Mouse (Mus musculus): ENCODE data around the gene Spsb1. TPM values are rescaled to one million over a fixed set of nuclear protein-coding genes. Genes with fewer than 3 reads are reported as not detected.

Gene Spsb1
- polyA plus RNA-seq, 1 experiment from 2014 or later, result 11.8 TPM

DNA sequence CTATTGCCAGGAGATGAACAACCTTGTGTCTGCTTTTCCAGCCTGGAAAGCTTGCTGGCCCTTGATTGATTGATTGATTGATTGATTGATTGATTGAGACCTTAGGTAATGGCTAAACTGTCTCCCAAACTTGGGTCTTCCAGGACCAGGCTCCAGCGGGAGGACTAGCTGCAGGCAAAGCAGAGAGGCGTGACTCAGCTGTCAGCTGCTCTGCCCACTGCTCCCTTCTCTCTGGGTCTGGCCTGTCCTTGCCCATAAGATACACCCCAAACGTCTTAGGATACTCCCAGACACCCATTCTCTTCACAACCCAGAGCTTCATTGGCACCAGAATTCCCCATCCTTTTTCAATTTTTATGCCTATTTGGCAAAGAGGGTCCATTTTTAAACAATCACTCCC lies 24.1 kb downstream of the Spsb1 start:
- H3K9me3 ChIP-seq, result no peaks in the 10 kb centered on the region
- H3K4me3 ChIP-seq, result no peak overlapping the region
- H3K4me2 ChIP-seq (replicated peaks), result no peak overlapping the region
- H3K9ac ChIP-seq (replicated peaks), result no peak overlapping the region
- H3K36me3 ChIP-seq, result no peaks in the 10 kb centered on the region
- ATAC-seq (ENCODE audit: low FRiP score, low read depth), result no peak
- H3K4me1 ChIP-seq, result no peaks in the 10 kb centered on the region
- H3K27ac ChIP-seq (replicated peaks), result no peak overlapping the region
- no peaks in the 10 kb centered on the region for H3K27me3 ChIP-seq
- 71% methylated on average over 3 of the region's 3 CpGs for WGBS

GRCm38 (mm10) chr4:149923014-149923413 lies 31.8 kb downstream of the Spsb1 start:
- no peak overlapping the region for H3K4me2 ChIP-seq (replicated peaks)
- H3K27ac ChIP-seq (replicated peaks), result no peak overlapping the region
- H3K36me3 ChIP-seq, result no peaks in the 10 kb centered on the region
- 75% methylated on average over 4 of the region's 5 CpGs for WGBS
- peaks cover 4% of the 10 kb centered on the region; the same call in 1 of the 2 replicates for H3K27me3 ChIP-seq
- no peak overlapping the region for H3K4me3 ChIP-seq
- ATAC-seq (ENCODE audit: low FRiP score, low read depth), result no peak
- no peaks in the 10 kb centered on the region for H3K9me3 ChIP-seq
- H3K4me1 ChIP-seq, result peaks cover 17% of the 10 kb centered on the region
- H3K9ac ChIP-seq (replicated peaks), result no peak overlapping the region

GRCm38 (mm10) chr4:149922121-149922718 lies 32.6 kb downstream of the Spsb1 start:
- Histone ChIP-seq H3K4me2 (replicated peaks) (no peak overlapping the region), H3K4me1 (peaks cover 17% of the 10 kb centered on the region), H3K4me3 (no peak overlapping the region), H3K9me3 (no peaks in the 10 kb centered on the region), H3K27ac (replicated peaks) (no peak overlapping the region), H3K36me3 (no peaks in the 10 kb centered on the region), H3K27me3 (peaks cover 4% of the 10 kb centered on the region; the same call in 1 of the 2 replicates), H3K9ac (replicated peaks) (no peak overlapping the region)
- WGBS, result 33% methylated on average over 14 of the region's 14 CpGs
- ATAC-seq (ENCODE audit: low FRiP score, low read depth), result no peak

GRCm38 (mm10) chr4:149920886-149921285 lies 34.0 kb downstream of the Spsb1 start:
- H3K9me3 ChIP-seq, result no peaks in the 10 kb centered on the region
- 42% methylated on average over 12 of the region's 12 CpGs for WGBS
- peaks cover 8% of the 10 kb centered on the region; the same call in 1 of the 2 replicates for H3K27me3 ChIP-seq
- no peak for ATAC-seq (ENCODE audit: low FRiP score, low read depth)
- H3K4me2 ChIP-seq (replicated peaks), result no peak overlapping the region
- peaks cover 17% of the 10 kb centered on the region for H3K4me1 ChIP-seq
- H3K9ac ChIP-seq (replicated peaks), result no peak overlapping the region
- H3K27ac ChIP-seq (replicated peaks), result no peak overlapping the region
- H3K36me3 ChIP-seq, result no peaks in the 10 kb centered on the region
- no peak overlapping the region for H3K4me3 ChIP-seq

- H3K36me3 ChIP-seq, result no peaks in the 10 kb centered on the region
- H3K9me3 ChIP-seq, result no peaks in the 10 kb centered on the region
- peaks cover 24% of the 10 kb centered on the region for H3K4me1 ChIP-seq
- no peak overlapping the region for H3K27ac ChIP-seq (replicated peaks)
- WGBS, result 92% methylated on average over 15 of the region's 15 CpGs
- no peak for ATAC-seq (ENCODE audit: low FRiP score, low read depth)
- no peak overlapping the region for H3K4me2 ChIP-seq (replicated peaks)
- peaks cover 8% of the 10 kb centered on the region; the same call in 1 of the 2 replicates for H3K27me3 ChIP-seq
- H3K9ac ChIP-seq (replicated peaks), result no peak overlapping the region
- H3K4me3 ChIP-seq, result no peak overlapping the region
These were observed 36.3 kb downstream of the Spsb1 start for GRCm38 (mm10) chr4:149918455-149919070.

DNA sequence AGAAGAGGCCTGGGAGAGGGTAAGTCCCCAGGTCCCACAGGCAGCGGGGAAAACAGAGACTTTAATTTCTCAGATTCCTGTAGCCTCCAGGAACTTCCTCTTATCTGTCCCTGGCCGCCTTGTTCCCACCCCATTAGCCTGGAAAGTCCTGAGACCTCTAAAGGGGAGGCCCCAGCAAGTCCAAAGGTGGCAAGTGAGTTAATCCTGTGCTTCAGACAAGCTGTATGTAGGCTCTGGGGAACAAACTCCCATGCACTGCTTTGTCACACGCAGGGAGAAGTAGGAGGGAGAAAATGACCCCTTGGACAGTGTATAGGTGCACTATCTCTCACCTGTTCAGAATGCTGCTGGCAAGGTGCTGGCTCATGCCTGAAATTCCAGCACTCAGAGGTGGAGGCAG lies 38.0 kb downstream of the Spsb1 start:
- Histone ChIP-seq H3K9ac (replicated peaks) (no peak overlapping the region), H3K4me2 (replicated peaks) (no peak overlapping the region), H3K4me1 (peaks cover 19% of the 10 kb centered on the region), H3K9me3 (no peaks in the 10 kb centered on the region), H3K27ac (replicated peaks) (no peak overlapping the region), H3K36me3 (no peaks in the 10 kb centered on the region), H3K27me3 (peaks cover 7% of the 10 kb centered on the region; the same call in 1 of the 2 replicates), H3K4me3 (no peak overlapping the region)
- no peak for ATAC-seq (ENCODE audit: low FRiP score, low read depth)
- 76% methylated on average over 3 of the region's 3 CpGs for WGBS

- H3K36me3 ChIP-seq, result no peaks in the 10 kb centered on the region
- no peaks in the 10 kb centered on the region for H3K9me3 ChIP-seq
- no peak overlapping the region for H3K27ac ChIP-seq (replicated peaks)
- H3K27me3 ChIP-seq, result peaks cover 13% of the 10 kb centered on the region
- ATAC-seq (ENCODE audit: low FRiP score, low read depth), result no peak
- no peak overlapping the region for H3K9ac ChIP-seq (replicated peaks)
- H3K4me2 ChIP-seq (replicated peaks), result no peak overlapping the region
- H3K4me3 ChIP-seq, result no peak overlapping the region
- 57% methylated on average over 7 of the region's 7 CpGs for WGBS
- peaks cover 21% of the 10 kb centered on the region for H3K4me1 ChIP-seq
These were observed 41.0 kb downstream of the Spsb1 start for GRCm38 (mm10) chr4:149913709-149914370.

DNA sequence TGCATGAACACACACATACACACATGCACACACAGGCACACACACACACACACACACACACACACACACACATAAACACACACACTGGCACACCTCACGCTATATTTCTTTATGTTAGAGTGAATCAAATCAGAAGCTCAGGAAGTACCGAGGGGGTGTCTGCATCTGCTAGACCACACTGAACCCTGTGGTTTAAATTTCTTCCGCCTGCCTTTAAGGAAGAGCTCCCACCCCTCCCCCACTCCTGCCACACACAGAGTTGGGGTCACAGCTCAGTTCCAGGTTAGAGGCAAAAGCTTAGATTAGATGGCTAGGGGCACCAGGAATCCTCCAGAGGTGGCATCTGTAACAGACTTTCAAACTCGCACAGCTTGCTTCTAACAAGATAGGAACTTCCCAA lies 42.4 kb downstream of the Spsb1 start:
- Histone ChIP-seq H3K9me3 (no peaks in the 10 kb centered on the region), H3K36me3 (no peaks in the 10 kb centered on the region), H3K27me3 (peaks cover 22% of the 10 kb centered on the region), H3K4me1 (peaks cover 21% of the 10 kb centered on the region), H3K27ac (replicated peaks) (no peak overlapping the region), H3K4me3 (no peak overlapping the region), H3K9ac (replicated peaks) (no peak overlapping the region), H3K4me2 (replicated peaks) (no peak overlapping the region)
- WGBS, result 49% methylated on average over 4 of the region's 4 CpGs
- no peak for ATAC-seq (ENCODE audit: low FRiP score, low read depth)

DNA sequence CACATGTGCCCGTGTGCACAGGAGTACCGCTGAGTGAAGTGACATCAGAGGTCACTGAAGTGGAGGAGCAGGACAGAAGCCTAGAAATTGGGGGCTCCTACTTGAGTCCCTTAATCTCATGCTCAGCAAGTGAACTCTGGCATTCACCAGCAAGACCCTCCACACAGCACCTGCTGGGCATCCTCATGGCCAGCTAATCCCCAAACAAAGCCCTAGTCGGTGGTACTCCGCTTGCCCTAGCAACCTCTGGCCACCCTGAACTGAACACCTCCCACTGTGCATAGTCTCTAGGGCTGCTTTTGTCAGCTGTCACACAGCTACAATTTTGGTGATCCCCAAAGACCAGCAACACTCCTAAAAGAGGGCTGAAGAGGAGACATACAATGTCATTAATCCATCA lies 44.3 kb downstream of the Spsb1 start:
- no peak overlapping the region for H3K4me3 ChIP-seq
- H3K27me3 ChIP-seq, result peaks cover 21% of the 10 kb centered on the region
- no peak overlapping the region for H3K9ac ChIP-seq (replicated peaks)
- no peak for ATAC-seq (ENCODE audit: low FRiP score, low read depth)
- H3K9me3 ChIP-seq, result no peaks in the 10 kb centered on the region
- peaks cover 21% of the 10 kb centered on the region for H3K4me1 ChIP-seq
- H3K36me3 ChIP-seq, result no peaks in the 10 kb centered on the region
- H3K4me2 ChIP-seq (replicated peaks), result no peak overlapping the region
- no peak overlapping the region for H3K27ac ChIP-seq (replicated peaks)
- whole genome bisulfite sequencing, result 24% methylated on average over 4 of the region's 4 CpGs

DNA sequence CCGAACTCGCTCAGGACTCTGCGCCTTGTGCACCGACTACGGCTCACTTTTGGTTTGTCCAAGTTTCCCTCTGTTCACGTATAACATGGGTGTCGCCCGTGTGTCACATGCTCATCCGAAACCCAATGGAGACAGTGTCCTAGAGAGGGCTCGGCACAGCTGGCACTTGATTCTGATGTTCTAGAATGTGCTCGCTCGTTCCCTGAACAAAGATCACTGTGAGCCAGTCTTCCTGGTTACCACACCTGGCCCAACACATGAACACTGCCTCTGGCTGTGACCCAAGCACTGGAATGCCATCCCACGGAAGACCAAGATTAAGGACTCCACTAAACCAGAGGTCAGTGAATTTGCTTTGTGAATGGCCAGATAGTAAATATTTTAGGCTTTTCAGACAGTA lies 45.3 kb downstream of the Spsb1 start:
- no peak overlapping the region for H3K4me2 ChIP-seq (replicated peaks)
- WGBS, result 90% methylated on average over 13 of the region's 13 CpGs
- no peak overlapping the region for H3K9ac ChIP-seq (replicated peaks)
- no peaks in the 10 kb centered on the region for H3K9me3 ChIP-seq
- peaks cover 21% of the 10 kb centered on the region for H3K27me3 ChIP-seq
- ATAC-seq (ENCODE audit: low FRiP score, low read depth), result no peak
- H3K27ac ChIP-seq (replicated peaks), result no peak overlapping the region
- H3K36me3 ChIP-seq, result no peaks in the 10 kb centered on the region
- H3K4me3 ChIP-seq, result no peak overlapping the region
- H3K4me1 ChIP-seq, result peaks cover 21% of the 10 kb centered on the region

- Histone ChIP-seq H3K4me3 (no peak overlapping the region), H3K27me3 (peaks cover 21% of the 10 kb centered on the region), H3K9me3 (no peaks in the 10 kb centered on the region), H3K36me3 (no peaks in the 10 kb centered on the region), H3K27ac (replicated peaks) (no peak overlapping the region), H3K9ac (replicated peaks) (no peak overlapping the region), H3K4me2 (replicated peaks) (no peak overlapping the region), H3K4me1 (peaks cover 17% of the 10 kb centered on the region)
- WGBS, result 71% methylated on average over 7 of the region's 7 CpGs
- ATAC-seq (ENCODE audit: low FRiP score, low read depth), result no peak
These were observed 45.9 kb downstream of the Spsb1 start for GRCm38 (mm10) chr4:149908923-149909322.

GRCm38 (mm10) chr4:149907656-149908055 lies 47.2 kb downstream of the Spsb1 start:
- H3K4me2 ChIP-seq (replicated peaks), result no peak overlapping the region
- ATAC-seq (ENCODE audit: low FRiP score, low read depth), result no peak
- WGBS, result 73% methylated on average over 7 of the region's 7 CpGs
- H3K4me3 ChIP-seq, result no peak overlapping the region
- no peaks in the 10 kb centered on the region for H3K9me3 ChIP-seq
- no peaks in the 10 kb centered on the region for H3K36me3 ChIP-seq
- no peak overlapping the region for H3K9ac ChIP-seq (replicated peaks)
- peaks cover 13% of the 10 kb centered on the region for H3K4me1 ChIP-seq
- peaks cover 18% of the 10 kb centered on the region for H3K27me3 ChIP-seq
- no peak overlapping the region for H3K27ac ChIP-seq (replicated peaks)

Measured in midbrain, embryonic 12.5 days (tissue).